Mouse (Mus musculus) common myeloid progenitor, adult 5-6 weeks (primary cell): ENCODE measurements at regions not wholly inside any gene's neighbourhood (a gene's known extent, or its start where the extent isn't known, plus 50 kb on each side); places are given as distances from the start of the nearest gene placed in this dataset.
A peak's percentile ranks its signal among the peaks of the same experiment; 100 is the strongest.

ENCODE experiments used
- ATAC-seq: replicated peaks from 2 replicates; pipeline ENCODE4 v1.8.0; 2016; ENCODE audit warnings: low read depth, mild to moderate bottlenecking, moderate TSS enrichment, inconsistent platforms; ENCODE audit not compliant: poor library complexity, severe bottlenecking

DNA sequence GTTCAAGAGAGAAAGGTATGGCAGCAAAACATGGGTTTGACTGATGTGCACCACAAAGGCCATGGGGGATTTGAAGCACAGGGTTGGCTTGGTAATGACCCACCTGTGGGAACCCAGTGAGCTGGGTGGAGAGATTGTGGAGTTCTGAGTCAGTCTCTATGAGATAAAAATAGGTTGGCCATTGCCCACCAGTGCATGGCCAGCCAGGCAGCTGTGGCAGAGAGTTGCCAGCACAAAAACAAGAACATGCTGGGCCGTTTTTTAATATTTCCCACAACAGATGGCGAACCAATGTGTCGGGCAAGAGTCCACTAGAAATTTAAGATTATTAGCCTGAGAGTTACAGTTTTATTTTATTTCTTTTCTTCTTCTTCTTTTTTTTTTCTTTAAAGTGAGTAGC is 205.6 kb upstream of the Arhgap24 start:
- no peak for ATAC-seq

DNA sequence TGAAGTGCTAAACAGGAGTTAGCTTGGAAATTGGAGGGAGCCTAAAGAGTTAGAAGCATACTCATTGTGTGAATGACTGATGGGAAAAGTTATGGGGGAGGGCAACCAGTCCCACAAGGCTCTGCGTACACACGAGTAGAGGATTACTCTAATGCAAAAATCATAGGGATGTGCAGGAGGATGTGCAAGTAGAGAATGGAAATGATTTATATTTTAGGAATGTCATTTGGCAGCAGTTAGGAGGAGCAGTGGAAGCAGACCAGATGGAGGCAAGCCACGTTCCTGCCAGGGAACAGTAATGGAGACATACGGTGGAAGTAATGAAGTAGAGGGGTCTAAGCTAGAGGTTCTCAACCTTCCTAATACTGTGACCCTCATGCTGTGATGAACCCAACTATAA is 194.1 kb upstream of the Arhgap24 start:
- ATAC-seq, result no peak

DNA sequence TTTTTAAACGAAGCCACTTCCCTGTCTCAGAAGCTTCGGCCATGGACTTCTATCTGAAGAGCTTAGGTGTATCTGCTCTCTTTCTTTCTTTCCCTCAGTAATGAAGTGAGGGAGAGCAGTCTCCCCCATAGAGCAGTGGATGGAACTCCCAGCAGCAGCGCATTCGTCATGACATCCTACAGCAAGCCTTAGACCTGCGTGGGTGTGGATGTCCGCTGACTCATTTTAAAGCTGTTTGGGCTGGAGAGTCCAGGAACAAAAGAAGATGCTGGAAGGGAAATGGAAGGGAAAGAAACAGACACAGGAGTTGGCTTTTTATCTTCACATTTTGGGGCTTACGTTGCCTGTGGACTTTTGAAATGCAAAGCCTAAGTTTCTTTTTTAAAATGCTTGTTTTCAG is 190.3 kb upstream of the Arhgap24 start:
- ATAC-seq, result no peak

DNA sequence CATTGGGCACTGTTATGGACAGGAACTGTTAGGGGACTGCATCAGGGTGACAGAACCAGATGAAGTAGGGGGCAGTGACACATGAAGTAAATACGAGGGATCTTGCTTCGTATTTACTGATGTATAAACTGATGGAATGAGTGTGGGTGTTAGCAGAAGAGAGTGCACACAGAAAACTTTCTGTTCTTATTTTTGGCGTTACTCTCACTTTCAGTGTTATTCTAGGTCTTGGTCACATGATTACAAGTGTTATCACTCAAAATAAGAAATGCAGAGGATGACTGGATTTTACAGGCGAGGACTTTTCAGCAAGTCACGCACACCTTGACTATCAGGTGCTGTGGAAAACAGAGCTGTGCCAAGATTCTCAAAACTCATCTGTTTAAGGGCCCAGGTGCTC is 185.6 kb upstream of the Arhgap24 start:
- ATAC-seq, result no peak

- no peak for ATAC-seq
These were observed 174.9 kb upstream of the Arhgap24 start for GRCm38 (mm10) chr5:102306309-102306708.

DNA sequence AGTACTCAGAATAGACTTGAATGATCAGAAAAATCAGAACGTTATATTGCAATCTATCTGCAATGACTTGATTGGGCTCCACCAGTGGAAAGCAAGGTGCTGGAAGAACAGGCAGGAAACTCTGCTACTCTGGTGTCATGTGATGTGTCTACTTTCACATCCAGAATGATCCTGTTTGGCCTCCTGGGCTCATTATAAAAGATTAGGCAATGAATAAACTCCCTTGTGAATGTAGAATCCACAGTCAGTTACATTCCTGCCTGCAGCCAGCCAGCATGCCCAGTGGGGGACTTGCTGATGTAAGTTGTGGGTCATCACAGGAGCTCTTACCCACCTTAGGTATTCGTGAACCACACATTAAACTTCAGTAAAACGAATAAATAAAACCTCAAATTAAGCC is 174.5 kb upstream of the Arhgap24 start:
- ATAC-seq, result no peak

DNA sequence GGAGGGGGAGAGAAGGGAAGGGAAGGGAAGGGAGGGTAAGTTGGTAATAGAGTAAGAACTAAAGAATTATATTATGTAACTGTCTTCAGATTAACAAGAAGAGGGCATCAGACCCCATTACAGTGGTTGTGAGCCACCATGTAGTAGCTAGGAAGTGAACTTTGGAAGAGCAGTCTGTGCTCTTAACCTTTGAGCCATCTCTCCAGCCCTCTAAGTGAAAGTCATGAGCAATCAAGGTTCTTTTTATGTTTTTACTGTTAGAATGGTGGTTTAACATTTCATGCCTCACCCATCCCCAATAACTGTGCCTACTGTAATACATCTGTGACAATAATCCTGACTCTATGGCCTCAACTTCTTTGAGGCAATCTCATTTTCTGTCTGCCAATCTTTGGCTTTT is 169.6 kb upstream of the Arhgap24 start:
- ATAC-seq, result no peak

DNA sequence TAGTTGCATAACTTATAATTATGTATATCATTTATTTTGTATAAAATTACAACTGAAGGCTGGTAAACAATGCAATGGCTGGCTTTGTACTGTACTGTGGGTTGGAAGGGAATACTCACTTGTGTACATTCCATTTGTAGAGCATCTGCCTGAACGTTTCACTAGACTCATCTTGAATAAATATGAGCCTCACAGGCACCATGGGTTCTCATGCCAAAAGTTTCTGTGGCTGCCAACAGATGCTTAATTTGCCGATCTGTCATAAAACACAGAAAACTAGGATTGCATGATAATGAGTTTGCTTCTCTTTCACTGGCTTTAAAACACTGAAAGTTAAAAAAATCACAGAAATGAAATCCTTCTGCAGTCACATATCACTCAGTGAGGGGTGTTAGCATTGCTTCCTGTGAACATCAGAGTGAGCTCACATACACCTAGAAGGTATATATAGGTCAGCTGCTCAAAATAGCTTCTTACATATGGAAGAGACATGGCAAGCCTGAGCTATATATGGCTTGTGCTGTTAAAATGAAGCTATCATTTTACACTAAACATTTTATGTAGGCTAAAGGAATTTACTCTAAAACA is 152.9 kb upstream of the Arhgap24 start:
- ATAC-seq, result no peak

GRCm38 (mm10) chr5:102333894-102334293 is 147.3 kb upstream of the Arhgap24 start:
- ATAC-seq, result no peak

DNA sequence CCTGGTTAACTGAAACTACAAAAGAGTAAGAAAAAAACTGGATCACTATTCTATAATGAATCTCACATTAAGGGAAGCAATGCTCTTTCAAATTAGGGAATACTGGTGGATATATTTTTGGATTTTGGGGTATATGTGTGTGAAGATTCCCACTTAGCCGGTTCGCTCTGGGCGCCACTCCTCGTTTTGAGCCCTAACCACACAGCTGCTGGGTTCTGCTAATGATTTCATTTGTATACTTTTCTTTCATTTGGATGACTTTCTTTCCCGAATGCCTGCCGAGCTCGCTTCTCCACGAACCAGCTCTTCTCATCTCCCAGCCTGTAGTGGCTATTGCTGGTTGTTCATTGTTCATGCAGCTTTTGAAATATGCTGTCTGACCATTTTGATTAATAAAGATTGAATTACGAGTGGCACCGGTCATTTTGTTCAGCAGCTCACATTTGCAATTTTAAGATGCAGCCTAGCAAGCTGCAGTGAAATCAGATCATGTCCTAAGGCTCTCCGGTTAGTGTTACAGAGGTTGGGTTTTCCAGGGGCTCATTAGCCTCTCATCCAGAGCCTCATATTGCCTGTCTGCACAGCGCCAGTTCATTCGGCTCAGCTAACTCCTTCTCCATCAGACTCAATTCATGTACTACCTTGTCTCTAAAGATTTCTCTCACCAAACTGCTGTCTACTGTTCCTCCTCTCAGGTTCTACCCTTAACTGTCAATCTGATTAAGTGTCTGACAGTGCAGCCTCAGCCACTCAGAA is 146.6 kb upstream of the Arhgap24 start:
- no peak for ATAC-seq

GRCm38 (mm10) chr5:102366481-102366880 is 114.7 kb upstream of the Arhgap24 start:
- no peak for ATAC-seq

- ATAC-seq, result no peak
These were observed 107.8 kb upstream of the Arhgap24 start for GRCm38 (mm10) chr5:102373309-102373971.

DNA sequence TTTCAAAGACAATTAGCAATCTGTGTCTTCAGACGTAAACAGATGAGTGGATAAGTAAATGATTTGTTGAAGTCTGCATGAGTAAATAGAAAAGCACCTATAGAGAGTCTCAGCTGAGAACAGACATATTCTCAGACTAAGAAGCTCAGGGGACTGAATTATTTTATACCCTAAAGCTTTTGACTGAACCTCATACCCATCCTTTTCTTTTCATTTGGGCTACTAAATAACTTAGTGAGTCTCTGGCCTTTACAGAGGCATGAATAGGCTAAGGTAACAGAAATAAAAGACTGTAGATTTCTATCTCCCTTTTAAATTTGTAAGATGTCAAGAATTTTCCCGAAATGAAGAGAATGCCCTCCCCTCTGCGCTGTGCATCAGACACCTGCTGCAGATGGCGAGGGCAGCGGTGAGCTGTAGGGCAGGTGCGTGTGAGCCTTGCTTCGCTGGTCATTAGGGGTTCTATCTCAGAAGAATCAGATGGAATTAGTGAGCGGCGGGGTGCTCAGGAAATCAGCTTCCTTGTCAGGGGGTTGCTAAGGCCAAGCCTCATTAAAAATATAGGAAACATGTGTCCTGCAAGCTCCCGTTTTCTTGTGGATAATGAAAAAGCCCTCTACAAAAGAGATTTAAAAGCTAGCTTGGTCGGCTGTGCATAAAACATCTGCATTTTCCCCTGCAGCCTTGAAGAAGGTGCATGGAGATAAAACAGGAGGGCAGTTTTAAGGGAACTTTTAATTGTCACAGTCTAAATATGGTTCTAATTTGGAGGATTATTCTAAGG is 107.0 kb upstream of the Arhgap24 start:
- ATAC-seq, result no peak

DNA sequence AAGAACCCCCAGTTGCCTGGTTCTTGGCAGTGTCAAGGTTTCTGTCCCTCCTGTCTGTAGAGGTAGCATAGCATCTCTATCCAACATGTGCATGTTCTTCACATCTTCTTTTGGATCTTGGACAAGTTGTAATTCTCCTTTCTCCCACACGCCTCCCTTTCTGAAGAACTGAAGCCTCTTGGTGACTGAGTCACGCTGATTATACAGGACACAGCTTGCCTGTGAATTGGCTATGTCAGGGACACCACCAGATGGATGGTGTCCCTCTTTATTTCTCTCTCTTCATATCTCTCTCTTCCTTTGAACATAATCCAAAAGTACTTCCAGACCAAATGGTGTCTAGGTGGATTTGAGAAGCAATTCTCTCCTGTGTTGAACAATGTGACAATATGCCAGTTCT is 105.9 kb upstream of the Arhgap24 start:
- no peak for ATAC-seq

DNA sequence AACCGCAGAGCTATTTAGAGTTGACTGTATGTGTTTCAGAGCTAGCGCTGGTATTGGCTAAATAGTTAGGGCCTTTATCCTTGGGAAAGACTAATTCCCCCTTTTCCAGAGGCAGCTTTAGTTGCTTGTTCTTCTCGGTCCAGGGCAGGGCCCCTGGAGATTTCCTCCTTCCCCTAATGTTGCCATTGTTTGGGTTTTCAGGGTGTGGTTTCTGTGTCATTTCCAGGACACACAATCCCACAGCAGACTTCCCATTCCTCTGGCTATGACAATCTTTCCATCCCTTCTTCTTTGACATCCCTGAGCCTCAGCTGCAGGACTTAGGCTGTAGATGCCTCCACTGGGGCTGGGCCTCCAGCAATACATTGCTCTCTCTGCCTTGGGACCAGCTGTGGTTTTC is 87.2 kb upstream of the Arhgap24 start:
- no peak for ATAC-seq

DNA sequence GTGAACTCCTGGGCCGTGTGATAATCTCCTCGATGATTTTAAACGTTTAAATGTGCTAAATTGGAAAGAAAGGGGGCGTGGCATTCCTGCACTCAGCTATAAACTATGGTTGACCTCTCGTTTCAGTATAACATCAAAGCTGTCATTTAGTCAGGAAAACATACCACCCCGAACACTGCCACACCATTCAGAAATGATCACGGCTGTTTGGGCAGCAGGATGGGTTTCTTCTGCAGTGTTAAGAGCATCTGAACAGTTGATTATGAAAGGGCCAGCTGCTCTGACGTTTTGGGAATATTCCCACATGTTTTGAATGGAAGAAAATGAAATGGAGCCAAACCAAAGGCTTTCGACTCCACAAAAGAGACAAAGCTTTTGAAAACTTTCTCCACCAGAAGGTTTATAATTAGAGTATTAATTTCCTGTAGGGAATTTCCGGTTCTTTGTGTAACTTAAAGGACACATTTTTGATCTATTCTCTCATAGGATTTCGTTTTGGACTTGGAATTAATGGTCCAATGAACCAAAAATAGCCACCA is 85.5 kb upstream of the Arhgap24 start:
- ATAC-seq, result no peak

GRCm38 (mm10) chr5:102399006-102399405 is 82.2 kb upstream of the Arhgap24 start:
- ATAC-seq, result no peak

GRCm38 (mm10) chr5:102417642-102418041 is 63.5 kb upstream of the Arhgap24 start:
- no peak for ATAC-seq

DNA sequence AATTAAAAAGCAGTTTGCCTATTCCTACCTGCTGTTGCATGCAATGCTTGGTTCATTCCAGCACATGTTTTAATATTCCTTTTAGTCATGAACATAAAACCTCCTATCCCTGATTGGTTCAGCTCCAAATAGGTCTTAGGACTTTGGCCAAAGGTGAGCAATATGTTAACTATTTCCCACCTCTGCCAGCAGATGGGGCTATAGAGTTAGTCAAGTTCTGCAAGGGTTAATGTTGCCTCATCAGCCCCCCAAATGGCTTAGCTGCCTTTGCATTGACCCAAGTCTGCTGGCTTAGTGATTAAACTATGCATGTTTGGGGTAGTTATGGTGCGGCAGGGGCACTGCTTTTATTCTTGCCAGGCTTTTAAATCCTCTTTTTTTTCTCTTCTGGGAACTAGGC is 62.1 kb upstream of the Arhgap24 start:
- peak; percentile 83 for ATAC-seq

DNA sequence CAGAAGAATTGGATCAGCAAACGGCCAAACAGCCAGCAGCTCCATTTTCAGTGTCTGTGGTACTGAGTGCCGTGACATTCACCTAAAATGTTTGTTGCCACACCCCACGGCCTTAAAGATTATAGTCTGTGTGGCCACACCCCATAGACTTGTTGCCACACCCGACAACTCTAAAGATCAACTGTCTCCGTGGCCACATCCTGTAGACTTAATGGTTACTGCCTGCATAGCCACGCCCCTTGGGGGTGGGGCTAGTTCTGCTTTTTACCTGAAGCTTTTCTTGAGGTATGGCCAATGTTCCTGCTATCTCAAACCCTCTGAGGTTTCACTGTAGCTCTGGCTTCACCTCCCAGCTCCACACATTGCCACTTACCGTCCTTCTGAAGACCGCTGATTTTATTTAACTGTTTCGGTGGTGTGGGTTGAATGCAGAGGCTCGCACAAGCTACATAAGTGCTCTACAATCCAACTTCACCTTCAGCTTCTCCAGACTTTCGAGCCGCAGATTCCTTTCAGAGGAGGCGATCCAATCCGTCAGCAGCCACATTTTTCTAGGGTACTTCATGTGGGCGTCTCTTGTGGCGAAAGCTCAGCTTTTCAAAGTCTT is 56.5 kb upstream of the Arhgap24 start:
- no peak for ATAC-seq
